Mouse (Mus musculus) 416B (cell line): ENCODE data around the gene Kif19a.
A peak's percentile ranks its signal among the peaks of the same experiment; 100 is the strongest.

ENCODE experiments used
- DNase-seq: peaks from one replicate; pipeline ENCODE4 v3.0.0; 2011; ENCODE audit warnings: low read depth

Kif19a gene

DNA sequence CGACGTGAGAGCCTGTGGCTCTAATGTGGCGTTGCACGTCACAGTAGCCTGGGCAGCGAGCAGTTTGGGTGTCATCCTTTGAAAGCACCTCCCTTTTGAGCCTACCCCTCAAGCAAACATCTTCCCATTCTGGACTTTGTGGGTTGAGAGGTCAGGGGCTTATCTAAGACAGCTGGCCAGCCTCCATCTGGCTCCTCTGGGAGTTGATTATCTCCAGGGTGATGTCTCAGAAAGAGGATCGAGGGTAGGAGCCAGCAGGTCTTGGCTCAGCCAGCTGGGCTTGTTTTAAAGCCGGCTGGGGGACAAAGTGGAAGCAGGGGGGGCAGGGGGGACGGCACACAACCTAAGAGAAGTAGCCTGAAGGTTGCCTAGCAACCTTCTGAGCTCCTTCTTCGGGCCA lies 14.9 kb downstream of the Kif19a start:
- no peak for DNase-seq

DNA sequence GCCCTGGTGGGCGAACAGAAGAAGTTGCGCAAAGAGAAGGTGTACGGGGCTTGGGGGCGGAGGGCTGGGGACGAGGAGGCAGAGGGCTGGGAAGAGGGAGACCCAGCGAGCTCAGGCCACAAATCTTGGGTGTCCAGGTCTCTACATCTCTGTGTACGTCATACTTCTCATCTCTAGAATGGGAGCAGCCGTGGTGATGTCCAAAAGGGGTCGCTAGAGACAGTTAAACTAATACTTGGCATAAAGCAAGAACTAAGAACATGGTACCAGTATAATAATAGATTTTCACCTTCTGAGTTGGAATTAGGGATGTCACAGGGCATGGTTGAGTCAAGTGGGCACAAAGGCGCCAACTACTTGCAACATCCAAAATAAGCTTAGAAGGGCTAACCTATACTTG lies 20.7 kb downstream of the Kif19a start:
- DNase-seq = no peak

DNA sequence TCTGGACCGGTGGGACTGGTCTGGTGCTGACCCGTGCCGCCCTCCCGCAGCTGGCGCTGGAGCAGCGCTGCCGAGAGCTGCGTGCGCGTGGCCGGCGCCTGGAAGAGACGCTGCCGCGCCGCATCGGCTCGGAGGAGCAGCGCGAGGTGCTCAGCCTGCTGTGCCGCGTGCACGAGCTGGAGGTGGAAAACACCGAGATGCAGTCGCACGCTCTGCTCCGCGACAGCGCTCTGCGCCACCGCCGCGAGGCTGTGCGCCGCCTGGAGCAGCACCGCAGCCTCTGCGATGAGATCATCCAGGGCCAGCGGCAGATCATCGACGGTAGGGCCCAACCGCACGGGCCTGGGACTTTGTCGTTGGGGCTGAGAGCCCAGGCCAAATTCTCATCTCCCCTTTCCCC lies 21.1 kb downstream of the Kif19a start:
- no peak for DNase-seq

GRCm38 (mm10) chr11:114787611-114788010 lies 22.4 kb downstream of the Kif19a start:
- no peak for DNase-seq

DNA sequence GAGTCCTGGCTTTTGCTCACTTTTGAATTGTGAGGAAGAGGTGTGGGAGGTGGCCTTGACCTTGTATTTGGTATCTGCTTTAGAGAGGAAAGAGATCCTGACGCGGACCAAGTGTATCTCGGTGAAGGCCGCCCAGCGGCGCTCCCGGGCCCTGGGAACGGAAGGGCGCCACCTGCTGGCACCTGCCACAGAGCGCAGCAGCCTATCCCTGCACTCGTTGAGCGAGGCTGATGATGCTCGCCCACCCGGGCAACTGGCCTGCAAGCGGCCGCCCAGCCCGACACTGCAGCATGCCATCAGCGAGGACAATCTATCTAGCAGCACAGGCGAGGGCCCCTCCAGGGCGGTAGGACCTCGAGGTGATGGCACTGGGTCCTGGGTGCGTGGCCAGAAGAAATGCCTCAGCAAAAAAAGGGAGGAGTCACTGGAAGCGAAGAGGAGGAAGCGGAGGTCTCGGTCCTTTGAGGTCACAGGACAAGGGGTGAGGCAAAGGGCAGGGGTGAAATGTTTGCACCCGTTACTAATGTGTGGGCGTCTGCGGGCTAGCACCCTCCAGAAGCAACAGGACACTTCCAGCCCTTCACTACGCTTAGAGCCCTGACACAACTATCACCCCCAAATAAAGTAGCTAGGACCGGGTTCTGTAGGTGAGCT lies 24.0 kb downstream of the Kif19a start:
- peak; percentile 67 for DNase-seq

DNA sequence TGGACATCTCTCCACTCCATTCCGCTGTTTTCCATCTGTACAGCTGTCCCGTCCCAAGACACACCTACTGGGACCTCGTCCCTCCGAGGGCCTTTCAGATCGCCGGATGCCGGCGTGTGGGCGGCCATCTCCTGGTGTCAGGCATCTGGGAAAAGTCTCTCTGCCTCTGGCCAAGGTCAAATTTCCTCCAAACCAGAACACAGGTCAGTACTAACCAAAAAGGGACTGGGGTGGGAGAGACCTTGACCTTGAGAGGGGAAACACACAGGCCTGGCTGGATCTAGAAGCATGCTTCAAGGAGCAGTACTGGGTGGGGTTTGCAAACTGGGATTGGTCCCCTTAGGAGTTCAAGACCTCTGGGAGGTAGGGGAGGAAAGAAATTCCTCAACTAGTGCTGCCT lies 24.5 kb downstream of the Kif19a start:
- DNase-seq = no peak

DNA sequence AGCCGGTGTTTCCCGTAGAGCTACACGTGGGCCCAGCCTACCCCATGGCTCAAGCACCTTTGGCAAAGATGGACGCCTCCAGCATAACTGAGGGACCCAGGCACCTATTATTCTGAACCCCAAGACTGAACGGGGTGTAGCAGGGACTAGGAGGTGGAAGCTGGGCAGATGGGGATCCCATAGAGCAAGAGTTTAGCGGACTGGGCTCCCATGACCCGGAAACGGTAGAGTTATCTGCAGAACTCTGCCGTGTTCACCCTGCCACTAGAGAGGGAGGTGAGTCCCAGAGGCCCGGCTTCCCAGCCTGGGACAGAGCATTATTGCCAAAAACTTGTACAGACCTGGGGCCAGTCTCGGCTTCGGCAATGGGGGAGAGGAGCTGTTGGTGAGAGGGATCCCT lies 25.0 kb downstream of the Kif19a start:
- no peak for DNase-seq

GRCm38 (mm10) chr11:114790841-114791240 lies 25.7 kb downstream of the Kif19a start:
- no peak for DNase-seq

- DNase-seq = no peak
Measured at GRCm38 (mm10) chr11:114791351-114791889, 26.2 kb downstream of the Kif19a start.

DNA sequence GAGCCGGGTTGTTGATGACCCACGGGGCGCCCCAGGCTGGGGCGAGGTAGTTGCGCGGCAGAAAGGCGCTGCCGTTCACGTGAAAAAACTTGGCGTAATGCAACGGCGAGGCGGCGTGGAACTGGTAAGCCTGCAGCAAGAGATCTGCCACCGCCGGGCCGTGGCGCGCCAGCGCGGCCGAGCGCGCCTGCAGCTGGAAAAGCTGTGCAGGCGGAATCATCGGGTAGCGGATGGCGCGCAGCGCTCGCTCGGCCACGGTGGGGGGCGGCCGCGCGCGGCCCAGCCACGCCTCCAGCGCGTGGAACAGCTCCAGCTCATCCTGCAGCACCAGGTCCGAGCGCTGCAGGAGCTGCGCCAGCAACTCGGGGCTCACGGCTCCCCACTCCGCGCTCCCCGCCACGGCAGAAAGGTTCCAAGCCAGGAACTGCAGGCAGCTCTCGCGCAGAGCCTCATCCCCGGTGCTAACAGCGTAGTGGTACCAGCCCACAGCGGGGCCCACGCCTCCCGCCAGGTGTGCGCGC lies 26.8 kb downstream of the Kif19a start:
- no peak for DNase-seq

DNA sequence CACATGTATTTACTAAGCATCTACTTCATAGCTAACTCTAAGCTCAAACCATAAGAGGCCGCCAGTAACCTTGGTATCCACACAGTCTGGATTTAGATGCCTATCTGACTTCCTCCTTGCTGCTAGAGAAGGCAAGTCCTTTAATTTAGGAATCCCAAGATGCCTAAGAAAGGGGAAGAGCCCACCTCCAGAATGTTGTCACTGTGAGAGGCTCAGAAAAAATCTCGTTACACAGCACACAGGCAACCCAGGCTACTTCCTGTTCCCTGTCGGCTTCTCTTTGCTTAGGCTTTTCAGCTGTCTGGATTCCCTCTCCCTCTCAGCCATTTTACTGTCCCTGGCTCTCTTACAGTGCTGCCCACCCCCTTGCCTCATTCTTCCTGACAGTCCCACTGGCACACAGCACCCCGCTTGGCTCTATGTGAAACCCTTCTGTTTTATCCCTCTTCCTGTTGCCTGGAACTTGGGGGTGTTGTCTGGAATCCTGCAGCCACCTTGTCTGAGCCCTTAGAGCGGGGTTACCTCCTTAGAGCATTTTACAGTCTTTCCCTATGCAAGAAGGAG lies 27.8 kb downstream of the Kif19a start:
- DNase-seq = no peak

DNA sequence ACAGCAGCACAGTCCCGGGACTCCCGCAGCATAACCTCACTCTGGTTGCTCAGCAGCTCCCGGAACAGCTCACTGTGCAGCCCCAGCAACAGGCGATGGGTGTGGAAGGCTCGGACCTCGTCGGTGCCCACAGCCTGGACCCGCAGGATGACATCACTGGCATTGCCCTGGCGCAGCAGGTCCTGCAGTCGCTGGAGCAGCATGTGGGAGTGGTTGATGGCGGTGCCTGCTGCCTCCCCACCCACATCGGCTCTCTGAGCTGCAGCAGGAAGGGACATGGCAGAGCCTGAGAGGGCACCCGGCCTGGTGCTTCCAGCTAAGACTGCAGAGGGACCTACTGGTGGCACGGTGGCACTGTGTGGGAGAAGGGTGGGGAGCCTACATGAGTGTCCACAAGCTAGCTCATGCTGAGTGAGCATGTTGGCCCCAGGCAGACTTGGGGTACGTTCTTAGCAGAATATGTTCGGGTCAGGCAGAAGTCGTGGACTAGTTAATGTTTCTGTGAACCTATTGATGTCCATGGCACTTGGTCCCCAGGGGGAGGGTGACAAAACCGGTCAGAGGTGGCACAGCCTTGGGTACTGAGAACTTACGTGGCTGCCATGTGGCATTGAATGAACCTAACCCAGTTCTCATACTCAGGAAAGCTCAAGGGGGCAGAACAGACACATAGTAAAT lies 28.8 kb downstream of the Kif19a start:
- DNase-seq = no peak

GRCm38 (mm10) chr11:114794691-114795090 lies 29.5 kb downstream of the Kif19a start:
- no peak for DNase-seq

- no peak for DNase-seq
Measured at GRCm38 (mm10) chr11:114795231-114795746, 30.1 kb downstream of the Kif19a start.

DNA sequence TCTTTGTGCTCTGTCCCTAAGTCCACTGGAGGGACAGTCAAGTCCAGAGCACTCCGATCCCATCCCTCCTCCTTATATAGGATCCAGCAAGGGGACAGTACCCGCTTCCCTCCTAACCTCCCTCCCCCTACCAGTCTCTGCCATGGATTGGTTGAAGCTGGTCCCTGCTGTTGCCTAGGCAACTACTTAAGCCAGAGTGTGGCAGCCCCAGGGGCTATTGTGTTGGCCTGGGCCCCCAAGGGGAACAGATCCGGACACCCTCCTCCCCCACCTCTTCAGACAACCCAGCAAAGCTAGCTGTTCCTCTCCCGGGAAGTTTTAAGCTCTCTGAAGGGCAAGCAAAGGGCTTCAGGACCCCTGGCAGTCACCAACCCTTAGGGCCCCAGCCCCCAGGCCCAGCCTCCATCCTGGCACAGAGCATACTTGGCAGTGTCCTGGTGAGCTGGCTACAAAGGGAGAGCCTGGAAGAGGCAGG lies 30.7 kb downstream of the Kif19a start, which contains the start of gene Btbd17:
Gene Btbd17 (minus strand): TSS at position 98 of the 475 bp plus-strand sequence.
- no peak for DNase-seq

- DNase-seq = no peak
Measured at GRCm38 (mm10) chr11:114797176-114797575, 32.0 kb downstream of the Kif19a start.

GRCm38 (mm10) chr11:114797981-114798380 lies 32.8 kb downstream of the Kif19a start:
- DNase-seq = no peak

GRCm38 (mm10) chr11:114798624-114799023 lies 33.4 kb downstream of the Kif19a start, which contains the start of gene Gpr142:
Gene Gpr142, plus strand, starts transcription at chr11:114798924.
- no peak for DNase-seq

DNA sequence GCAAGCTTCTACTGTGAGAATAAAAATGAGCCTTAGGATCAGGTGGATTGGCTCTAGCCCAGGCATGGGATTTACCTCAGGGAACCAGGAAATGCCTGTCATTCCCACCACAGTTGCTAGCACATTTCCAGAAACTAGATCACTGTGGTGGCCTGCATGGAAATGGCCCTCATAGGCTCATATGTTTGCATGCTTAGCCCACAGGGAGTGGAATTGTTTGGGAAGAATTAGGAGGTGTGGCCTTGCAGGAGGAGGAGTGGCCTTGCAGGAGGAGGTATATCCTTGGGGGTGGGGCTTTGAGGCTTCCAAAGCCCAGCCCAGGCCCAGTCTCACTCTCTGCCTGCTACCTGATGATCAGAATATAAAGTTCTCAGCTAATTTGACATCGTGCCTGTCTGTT lies 36.7 kb downstream of the Kif19a start:
- DNase-seq = no peak

GRCm38 (mm10) chr11:114802540-114803267 lies 37.5 kb downstream of the Kif19a start:
- DNase-seq = no peak

GRCm38 (mm10) chr11:114803990-114804389 lies 38.8 kb downstream of the Kif19a start:
- DNase-seq = no peak

DNA sequence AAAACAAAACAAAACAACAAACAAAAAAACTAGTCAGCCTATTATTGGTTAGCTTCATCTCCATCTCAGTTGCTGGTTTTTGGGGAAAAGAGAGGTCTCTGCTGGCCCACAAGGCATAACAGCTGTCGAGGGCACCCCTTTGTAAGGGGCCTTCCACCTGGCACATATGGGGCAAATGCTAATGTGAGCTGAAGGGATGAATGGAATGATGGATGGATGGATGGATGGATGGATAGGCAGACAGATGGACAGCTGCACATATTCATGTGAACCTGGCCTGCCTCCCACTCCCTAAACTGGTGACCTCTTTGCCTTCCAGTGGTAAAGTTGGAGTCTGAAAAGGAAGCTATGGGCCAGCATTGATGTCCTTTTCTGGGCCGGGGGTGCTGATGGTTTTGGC lies 41.8 kb downstream of the Kif19a start:
- DNase-seq = no peak
